Mouse (Mus musculus): ENCODE measurements at regions not wholly inside any gene's neighbourhood (a gene's known extent, or its start where the extent isn't known, plus 50 kb on each side); places are given as distances from the start of the nearest gene placed in this dataset.

DNA sequence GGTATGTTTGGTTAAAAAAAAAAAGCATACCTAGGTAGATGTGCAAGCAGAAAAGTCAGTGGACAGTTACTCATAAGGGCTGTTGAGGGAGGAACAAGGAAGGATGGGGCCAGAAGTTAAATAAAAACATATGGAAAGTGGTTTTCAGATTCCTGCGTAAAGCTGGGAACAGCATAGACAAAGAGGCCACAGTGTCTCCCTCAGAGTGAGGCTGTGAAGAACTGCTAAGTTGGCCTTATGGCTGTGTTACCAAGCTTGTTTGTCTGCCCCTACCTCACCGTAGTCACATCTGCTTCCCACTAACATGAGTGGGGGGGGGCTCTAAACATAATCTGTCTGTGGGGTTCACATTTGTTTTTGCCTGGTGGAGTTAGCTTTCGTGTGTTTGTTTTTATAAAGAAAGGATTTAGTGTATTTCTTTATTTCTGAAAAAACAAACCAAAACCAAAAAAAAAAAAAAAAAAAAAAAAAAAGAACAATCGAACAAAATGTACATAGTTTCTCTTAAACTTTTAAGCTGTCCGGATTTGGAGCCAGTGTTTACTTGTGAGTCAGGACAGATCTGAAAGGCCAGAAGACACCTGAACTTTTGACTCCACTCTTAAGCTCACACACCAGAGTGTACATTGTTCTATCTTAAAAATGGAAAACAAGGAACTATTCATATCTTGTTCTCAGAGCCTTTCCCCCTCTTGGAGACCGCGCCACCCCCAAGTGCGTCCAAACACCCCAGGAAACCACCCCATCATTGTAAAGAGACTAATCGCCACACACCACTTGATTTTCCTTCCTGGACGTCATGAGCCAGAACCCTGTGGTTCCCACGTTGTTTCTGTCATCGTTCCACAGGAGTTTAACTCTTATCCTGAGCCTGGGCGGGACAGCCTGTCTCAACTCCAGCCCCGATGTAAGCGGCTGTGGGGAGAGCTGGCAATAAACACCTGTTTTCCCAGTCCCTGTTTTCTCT is 136.9 kb upstream of the Serp2 start:
- no peak for TF ChIP-seq ZNF384 (IDR thresholded peaks at IDR 0.05; ENCODE audit: low read depth, low read length)
- TF ChIP-seq HCFC1 (IDR thresholded peaks at IDR 0.05; ENCODE audit: borderline replicate concordance, insufficient read depth, low read length) = no peak
